Mouse (Mus musculus): Measurements from ENCODE around the gene 2300002M23Rik. TPM values are rescaled to one million over a fixed set of nuclear protein-coding genes. Genes with fewer than 3 reads are reported as not detected.

The 2300002M23Rik gene
- total RNA-seq, 2 experiments from 2014 or later, result not detected

- DNase-seq, result no peak
Observed at GRCm38 (mm10) chr17:35617127-35617526, 49.9 kb downstream of the 2300002M23Rik start.

Other genes with a start within 250 kb of the 2300002M23Rik start
- under 1 TPM; 0.20 to 0.86 TPM for gene H2-Q1, start 247.0 kb upstream of the 2300002M23Rik start, total RNA-seq (2021)
- gene H2-Q2, start 225.2 kb upstream of the 2300002M23Rik start, total RNA-seq (2021), result under 1 TPM; 0.36 to 0.78 TPM
- gene H2-Q4, start 187.8 kb upstream of the 2300002M23Rik start, total RNA-seq (2021), result 1 to 10 TPM; 2.2 to 3.9 TPM
- not detected for gene H2-Q6, start 142.6 kb upstream of the 2300002M23Rik start, total RNA-seq (2021)
- under 1 TPM; 0.38 to 0.70 TPM for gene H2-Q7, start 128.3 kb upstream of the 2300002M23Rik start, total RNA-seq (2021)
- 1 to 10 TPM in 1 of 2 experiments, under 1 TPM in 1; 0.15 to 1.3 TPM for gene H2-Q10, start 97.4 kb upstream of the 2300002M23Rik start, total RNA-seq (2021)
- gene Pou5f1, start 61.4 kb upstream of the 2300002M23Rik start, total RNA-seq (2021), result under 1 TPM in 1 of 2 experiments, not detected in 1; 0.27 TPM
- gene Tcf19, start 50.6 kb upstream of the 2300002M23Rik start, total RNA-seq (2021), result 1 to 10 TPM; 1.5 to 2.9 TPM
- gene Cchcr1, start 50.4 kb upstream of the 2300002M23Rik start, total RNA-seq (2021), result 1 to 10 TPM; 2.5 to 2.7 TPM
- gene Psors1c2, start 34.2 kb upstream of the 2300002M23Rik start, total RNA-seq (2021), result not detected
- gene Cdsn, start 15.3 kb upstream of the 2300002M23Rik start, total RNA-seq (2021), result under 1 TPM in 1 of 2 experiments, not detected in 1; 0.91 TPM
- gene Sfta2, start 34.1 kb downstream of the 2300002M23Rik start, total RNA-seq (2021), result not detected
- not detected for gene Gm9573, start 59.2 kb downstream of the 2300002M23Rik start, total RNA-seq (2021)
- gene Mucl3, start 76.2 kb downstream of the 2300002M23Rik start, total RNA-seq (2021), result not detected
- 10 to 100 TPM in 1 of 2 experiments, 1 to 10 TPM in 1; 9.9 to 14.7 TPM for gene Vars2, start 100.1 kb downstream of the 2300002M23Rik start, total RNA-seq (2021)
- gene Gtf2h4, start 106.3 kb downstream of the 2300002M23Rik start, total RNA-seq (2021), result 10 to 100 TPM; 14.7 to 15.3 TPM
- gene Ddr1, start 137.2 kb downstream of the 2300002M23Rik start, total RNA-seq (2021), result 10 to 100 TPM; 14.1 to 16.1 TPM